Mouse (Mus musculus): ENCODE measurements at regions not wholly inside any gene's neighbourhood (a gene's known extent, or its start where the extent isn't known, plus 50 kb on each side); places are given as distances from the start of the nearest gene placed in this dataset.
"Not testable (repeated sequence)": the region's sequence is repeated elsewhere in the genome, so short reads cannot be mapped to it uniquely, and the experiment has no call there.

- DNase-seq (ENCODE audit: low read depth, low spot score), result no peak
Observed at GRCm38 (mm10) chr13:103622324-103622723, 152.1 kb downstream of the Srek1 start.

- not testable (repeated sequence) for DNase-seq (ENCODE audit: low read depth, low spot score)
Observed at GRCm38 (mm10) chr13:103620958-103621357, 153.4 kb downstream of the Srek1 start.

GRCm38 (mm10) chr13:103613333-103613725 is 161.1 kb downstream of the Srek1 start:
- DNase-seq (ENCODE audit: low read depth, low spot score), result no peak

GRCm38 (mm10) chr13:103612720-103613332 is 161.6 kb downstream of the Srek1 start:
- no peak for DNase-seq (ENCODE audit: low read depth, low spot score)

GRCm38 (mm10) chr13:103602302-103602701 is 172.1 kb downstream of the Srek1 start:
- DNase-seq (ENCODE audit: low read depth, low spot score), result no peak

- DNase-seq (ENCODE audit: low read depth, low spot score), result no peak
Observed at GRCm38 (mm10) chr13:103592371-103592770, 182.0 kb downstream of the Srek1 start.

- no peak for DNase-seq (ENCODE audit: low read depth, low spot score)
Observed at GRCm38 (mm10) chr13:103591874-103592273, 182.5 kb downstream of the Srek1 start.

- DNase-seq (ENCODE audit: low read depth, low spot score), result not testable (repeated sequence)
Observed at GRCm38 (mm10) chr13:103591381-103591780, 183.0 kb downstream of the Srek1 start.

- no peak for DNase-seq (ENCODE audit: low read depth, low spot score)
Observed at GRCm38 (mm10) chr13:103589646-103590045, 184.8 kb downstream of the Srek1 start.

- DNase-seq (ENCODE audit: low read depth, low spot score), result no peak
Observed at GRCm38 (mm10) chr13:103576856-103577255, 197.6 kb downstream of the Srek1 start.

- DNase-seq (ENCODE audit: low read depth, low spot score), result no peak
Observed at GRCm38 (mm10) chr13:103564715-103565114, 209.7 kb downstream of the Srek1 start.

GRCm38 (mm10) chr13:103561795-103562705 is 212.4 kb downstream of the Srek1 start:
- no peak for DNase-seq (ENCODE audit: low read depth, low spot score)

- DNase-seq (ENCODE audit: low read depth, low spot score), result no peak
Observed at GRCm38 (mm10) chr13:103558915-103559314, 215.5 kb downstream of the Srek1 start.

GRCm38 (mm10) chr13:103539577-103539976 is 205.3 kb upstream of the Mast4 start:
- DNase-seq (ENCODE audit: low read depth, low spot score), result no peak

- DNase-seq (ENCODE audit: low read depth, low spot score), result no peak
Observed at GRCm38 (mm10) chr13:103513825-103514224, 179.5 kb upstream of the Mast4 start.

- DNase-seq (ENCODE audit: low read depth, low spot score), result no peak
Observed at GRCm38 (mm10) chr13:103512476-103512875, 178.2 kb upstream of the Mast4 start.

- no peak for DNase-seq (ENCODE audit: low read depth, low spot score)
Observed at GRCm38 (mm10) chr13:103504987-103505386, 170.7 kb upstream of the Mast4 start.

GRCm38 (mm10) chr13:103499376-103499775 is 165.1 kb upstream of the Mast4 start:
- no peak for DNase-seq (ENCODE audit: low read depth, low spot score)

- DNase-seq (ENCODE audit: low read depth, low spot score), result no peak
Observed at GRCm38 (mm10) chr13:103494371-103494770, 160.1 kb upstream of the Mast4 start.

- no peak for DNase-seq (ENCODE audit: low read depth, low spot score)
Observed at GRCm38 (mm10) chr13:103493567-103493966, 159.3 kb upstream of the Mast4 start.

GRCm38 (mm10) chr13:103490049-103490448 is 155.8 kb upstream of the Mast4 start:
- no peak for DNase-seq (ENCODE audit: low read depth, low spot score)

- no peak for DNase-seq (ENCODE audit: low read depth, low spot score)
Observed at GRCm38 (mm10) chr13:103484092-103484491, 149.8 kb upstream of the Mast4 start.

GRCm38 (mm10) chr13:103483392-103483791 is 149.1 kb upstream of the Mast4 start:
- DNase-seq (ENCODE audit: low read depth, low spot score), result no peak

Data from retina, adult 2 months (tissue).